Mouse (Mus musculus): ENCODE measurements around the gene Gbf1. TPM values are rescaled to one million over a fixed set of nuclear protein-coding genes. Genes with fewer than 3 reads are reported as not detected.

Gene Gbf1
- total RNA-seq, 2 experiments from 2014 or later = 47.4 to 48.3 TPM

- no peak for DNase-seq
Observed at GRCm38 (mm10) chr19:46302551-46302950, 150.2 kb downstream of the Gbf1 start.

GRCm38 (mm10) chr19:46303251-46304215 lies 151.2 kb downstream of the Gbf1 start:
- DNase-seq = peak; percentile 6

- peak; percentile 96 for DNase-seq
Observed at GRCm38 (mm10) chr19:46304216-46304841, 152.0 kb downstream of the Gbf1 start, which contains the start of gene Nfkb2. Nfkb2 (plus strand) TSS chr19:46304320.

GRCm38 (mm10) chr19:46304908-46305333 lies 152.6 kb downstream of the Gbf1 start:
- DNase-seq = no peak

GRCm38 (mm10) chr19:46305432-46306267 lies 153.3 kb downstream of the Gbf1 start:
- DNase-seq = peak; percentile 91

- DNase-seq = peak; percentile 5
Observed at GRCm38 (mm10) chr19:46306268-46306610, 153.9 kb downstream of the Gbf1 start.

GRCm38 (mm10) chr19:46306751-46307289 lies 154.5 kb downstream of the Gbf1 start:
- peak; percentile 4 for DNase-seq

GRCm38 (mm10) chr19:46307781-46308180 lies 155.5 kb downstream of the Gbf1 start:
- DNase-seq = peak; percentile 4

GRCm38 (mm10) chr19:46308303-46308702 lies 156.0 kb downstream of the Gbf1 start:
- peak; percentile 8 for DNase-seq

- peak; percentile 71 for DNase-seq
Observed at GRCm38 (mm10) chr19:46308706-46309435, 156.6 kb downstream of the Gbf1 start.

GRCm38 (mm10) chr19:46309651-46310305 lies 157.5 kb downstream of the Gbf1 start:
- peak; percentile 4 for DNase-seq

GRCm38 (mm10) chr19:46310312-46310865 lies 158.1 kb downstream of the Gbf1 start:
- DNase-seq = peak; percentile 4

- peak; percentile 4 for DNase-seq
Observed at GRCm38 (mm10) chr19:46311341-46311740, 159.0 kb downstream of the Gbf1 start.

- DNase-seq = peak; percentile 5
Observed at GRCm38 (mm10) chr19:46312566-46312965, 160.3 kb downstream of the Gbf1 start.

- peak; percentile 2 for DNase-seq
Observed at GRCm38 (mm10) chr19:46313116-46313515, 160.8 kb downstream of the Gbf1 start.

GRCm38 (mm10) chr19:46313591-46313990 lies 161.3 kb downstream of the Gbf1 start:
- DNase-seq = peak; percentile 3

GRCm38 (mm10) chr19:46314151-46314601 lies 161.9 kb downstream of the Gbf1 start:
- peak; percentile 7 for DNase-seq

- no peak for DNase-seq
Observed at GRCm38 (mm10) chr19:46314872-46315742, 162.8 kb downstream of the Gbf1 start.

All from gastrocnemius, postnatal 25 days (tissue).